In the genomic region with DNA sequence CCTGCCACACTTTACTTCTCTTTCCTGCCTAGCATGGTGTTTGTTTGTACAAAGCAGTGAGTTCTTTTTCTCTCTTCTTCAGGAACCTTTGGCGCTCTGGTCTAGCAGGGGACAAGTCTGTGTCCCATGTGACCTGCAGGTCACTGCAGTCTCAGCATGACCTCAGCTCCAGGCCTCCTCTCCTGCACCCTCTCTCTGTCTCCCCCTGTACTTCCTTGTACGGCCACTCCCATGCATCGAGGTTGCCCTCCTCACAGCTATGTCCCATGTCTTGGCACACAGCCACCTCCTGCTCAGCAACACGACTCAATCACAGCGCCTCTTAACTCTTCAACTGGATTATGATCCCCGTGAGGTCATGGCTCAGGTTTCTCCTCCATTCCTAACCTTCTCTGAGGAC, we compare ENCODE assay signal across 21 mouse cellular contexts. TPM values are rescaled to one million over a fixed set of nuclear protein-coding genes. Genes with fewer than 3 reads are reported as not detected.
DNase-seq lines count a peak whose midpoint lies in the region; ATAC-seq lines count a peak whose summit lies in the region.
"Had no signal": no experiment of that assay in that cellular context is flagged by ENCODE, and none has a peak within 500 bp of the region (broad histone marks: within the 10 kb centered on the region; RNA-seq: fewer than 3 reads in every experiment).

No protein-coding gene starts in this region.

- H3K9me3 ChIP-seq in heart, embryonic 12.5 days (replicated peaks): no peaks in the 10 kb centered on the region
- H3K9me3 ChIP-seq in kidney, embryonic 16.5 days (ENCODE audit: low read length): no peaks in the 10 kb centered on the region
- H3K9me3 ChIP-seq in megakaryocyte, embryonic 14.5 days: no peaks in the 10 kb centered on the region
- no peaks in the 10 kb centered on the region for H3K9me3 ChIP-seq in hindbrain, embryonic 14.5 days (ENCODE audit: control insufficient read depth, low read length)
- H3K9me3 ChIP-seq: embryonic facial prominence, embryonic 13.5 days; forebrain, embryonic 15.5 days; midbrain, embryonic 13.5 days; neural tube, embryonic 12.5 days had no signal

- peak; percentile 61; the same call in 1 of the 2 replicates for ATAC-seq in heart, embryonic 12.5 days (ENCODE audit: insufficient number of reproducible peaks, low FRiP score)
- ATAC-seq in kidney, embryonic 16.5 days (ENCODE audit: low FRiP score, low TSS enrichment): peak; percentile 63; the same call in 1 of the 2 replicates
- ATAC-seq in megakaryocyte, adult 5-6 weeks (ENCODE audit: poor library complexity, severe bottlenecking): no peak
- no peak for ATAC-seq in hindbrain, embryonic 14.5 days (ENCODE audit: low FRiP score)
- ATAC-seq: activated CD4-positive, CD25-positive, alpha-beta regulatory T cell, adult 4 months; CD4-positive, CD25-positive, alpha-beta regulatory T cell, adult 4 months; forebrain, embryonic 15.5 days; midbrain, embryonic 13.5 days had no signal

- H3K4me3 ChIP-seq in heart, embryonic 12.5 days: no peak overlapping the region
- no peak overlapping the region for H3K4me3 ChIP-seq in kidney, embryonic 16.5 days (ENCODE audit: low read length)
- peak overlapping the region; percentile 9 for H3K4me3 ChIP-seq in megakaryocyte, embryonic 14.5 days (replicated peaks)
- no peak overlapping the region for H3K4me3 ChIP-seq in hindbrain, embryonic 14.5 days (replicated peaks; ENCODE audit: low read length)
- H3K4me3 ChIP-seq: embryonic facial prominence, embryonic 13.5 days; forebrain, embryonic 15.5 days; heart, adult 2 months; midbrain, embryonic 13.5 days; neural tube, embryonic 12.5 days had no signal

- no peak overlapping the region for H3K9ac ChIP-seq in heart, embryonic 12.5 days
- no peak overlapping the region for H3K9ac ChIP-seq in kidney, embryonic 16.5 days (replicated peaks; ENCODE audit: low read length)
- no peak overlapping the region for H3K9ac ChIP-seq in hindbrain, embryonic 14.5 days
- H3K9ac ChIP-seq: embryonic facial prominence, embryonic 13.5 days; forebrain, embryonic 15.5 days; midbrain, embryonic 13.5 days; neural tube, embryonic 12.5 days had no signal

- DNase-seq in heart, adult 9 months (ENCODE audit: low spot score in 2 of 2): no peak
- DNase-seq in kidney, postnatal 25 days: no peak
- DNase-seq in hindbrain, embryonic 14.5 days (ENCODE audit: low spot score): no peak
- DNase-seq in urinary bladder, postnatal 10 days (ENCODE audit: low spot score): no peak
- DNase-seq: adrenal gland, postnatal 14 days; cerebellum, adult 9-11 months; gastrocnemius, postnatal 14 days; heart, adult 2 months; thymus, adult 18-20 months; thymus, postnatal 4 days had no signal

- no peaks in the 10 kb centered on the region for H3K27me3 ChIP-seq in heart, embryonic 12.5 days (replicated peaks)
- H3K27me3 ChIP-seq in kidney, embryonic 16.5 days (ENCODE audit: insufficient read depth, low read length): no peaks in the 10 kb centered on the region
- H3K27me3 ChIP-seq in megakaryocyte, embryonic 14.5 days (replicated peaks): no peaks in the 10 kb centered on the region
- H3K27me3 ChIP-seq in hindbrain, embryonic 14.5 days (ENCODE audit: control insufficient read depth, insufficient read depth, low read length): no peaks in the 10 kb centered on the region
- H3K27me3 ChIP-seq: embryonic facial prominence, embryonic 13.5 days; forebrain, embryonic 15.5 days; midbrain, embryonic 13.5 days; neural tube, embryonic 12.5 days had no signal

- H3K4me1 ChIP-seq in heart, embryonic 12.5 days (replicated peaks): peaks cover 22% of the 10 kb centered on the region
- peaks cover 9% of the 10 kb centered on the region for H3K4me1 ChIP-seq in kidney, embryonic 16.5 days (ENCODE audit: insufficient read depth, low read length)
- no peaks in the 10 kb centered on the region; the same call in 1 of the 2 replicates for H3K4me1 ChIP-seq in megakaryocyte, embryonic 14.5 days
- no peaks in the 10 kb centered on the region for H3K4me1 ChIP-seq in hindbrain, embryonic 14.5 days (replicated peaks; ENCODE audit: control insufficient read depth, insufficient read depth, low read length)
- H3K4me1 ChIP-seq: forebrain, embryonic 15.5 days; midbrain, embryonic 13.5 days; neural tube, embryonic 12.5 days had no signal

- no peak overlapping the region for H3K27ac ChIP-seq in heart, embryonic 12.5 days (ENCODE audit: poor library complexity, severe bottlenecking)
- no peak overlapping the region for H3K27ac ChIP-seq in kidney, embryonic 16.5 days (ENCODE audit: low read length)
- H3K27ac ChIP-seq in hindbrain, embryonic 14.5 days: no peak overlapping the region
- H3K27ac ChIP-seq: embryonic facial prominence, embryonic 13.5 days; forebrain, embryonic 15.5 days; heart, adult 2 months; macrophage; midbrain, embryonic 13.5 days; neural tube, embryonic 12.5 days had no signal

- no peaks in the 10 kb centered on the region for H3K36me3 ChIP-seq in heart, embryonic 12.5 days
- no peaks in the 10 kb centered on the region for H3K36me3 ChIP-seq in kidney, embryonic 16.5 days (ENCODE audit: insufficient read depth, low read length)
- H3K36me3 ChIP-seq in megakaryocyte, embryonic 14.5 days (replicated peaks; ENCODE audit: low read length): peaks cover 2% of the 10 kb centered on the region
- 0 out of 2 replicates have a peak, but pooled peaks cover under 1% of the 10 kb centered on the region for H3K36me3 ChIP-seq in hindbrain, embryonic 14.5 days (replicated peaks; ENCODE audit: control insufficient read depth, insufficient read depth)
- H3K36me3 ChIP-seq: forebrain, embryonic 15.5 days; midbrain, embryonic 13.5 days had no signal

- no peak overlapping the region for H3K4me2 ChIP-seq in heart, embryonic 12.5 days
- H3K4me2 ChIP-seq in kidney, embryonic 16.5 days (replicated peaks; ENCODE audit: low read depth, low read length): no peak overlapping the region
- no peak overlapping the region for H3K4me2 ChIP-seq in hindbrain, embryonic 14.5 days (replicated peaks)
- H3K4me2 ChIP-seq: embryonic facial prominence, embryonic 13.5 days; forebrain, embryonic 15.5 days; midbrain, embryonic 13.5 days; neural tube, embryonic 12.5 days had no signal

- 39% methylated on average over 6 of the region's 6 CpGs for WGBS in heart, embryonic 12.5 days
- WGBS in kidney, embryonic 16.5 days: 34% methylated on average over 6 of the region's 6 CpGs
- 75% methylated on average over 6 of the region's 6 CpGs for WGBS in hindbrain, embryonic 14.5 days

RNA-seq across cellular contexts. Expression of gene Tiam2, which starts 26.9 kb away (rescaled TPM):
- polyA plus RNA-seq in heart, embryonic 12.5 days (2016; fragmentation: Nextera tagmentation; extraction: Ambion mirVana): 4.4 and 5.6 TPM in 2 replicates
- polyA plus RNA-seq in kidney, embryonic 16.5 days (2015; fragmentation: Nextera tagmentation; extraction: Ambion mirVana): 5.0 and 5.5 TPM in 2 replicates
- polyA plus RNA-seq in megakaryocyte, embryonic 14.5 days (2012; ENCODE audit: insufficient read depth, low replicate concordance): 0.35 TPM in 1 of 2 replicates, not detected in the other
- 23.7 and 24.5 TPM in 2 replicates for total RNA-seq in megakaryocyte, adult 5-6 weeks (2015)
- 37.3 and 42.3 TPM in 2 replicates for total RNA-seq in megakaryocyte, adult 5-6 weeks (2017)
- 5.2 and 6.3 TPM in 2 replicates for polyA plus RNA-seq in hindbrain, embryonic 14.5 days (2014; fragmentation: Nextera tagmentation; extraction: Ambion mirVana)

Comparison
In these comparisons a context has a peak if more than half of its experiments do, and no peak if none do; other contexts are left out.
1. ATAC-seq: peak in heart, embryonic 12.5 days (single experiment) and kidney, embryonic 16.5 days (single experiment); none in megakaryocyte, adult 5-6 weeks (single experiment) and hindbrain, embryonic 14.5 days (single experiment).